Mouse (Mus musculus) C3H10T1/2 (cell line): Measurements from ENCODE around the gene Drg1. TPM values are rescaled to one million over a fixed set of nuclear protein-coding genes. Genes with fewer than 3 reads are reported as not detected.

Experiments used
- polyA plus RNA-seq, 2 experiments: library from polyadenylated mRNA; unstranded; fragments of >200 nt; fragmentation: generic; extraction: Trizol; gene quantifications; one replicate each; pipeline ENCODE4 v1.2.1; 2012; ENCODE audit warnings: missing spikeins in 2 of 2

The Drg1 gene
- 10 to 100 TPM; 96.1 to 96.5 TPM for polyA plus RNA-seq

GRCm38 (mm10) chr11:3266079-3266685 lies at the start of gene Drg1:
Drg1 (minus strand) TSS chr11:3266415.

GRCm38 (mm10) chr11:3288521-3289301 lies 22.5 kb upstream of the Drg1 start, which contains the start of gene Patz1:
Patz1 (plus strand) TSS chr11:3288874.

GRCm38 (mm10) chr11:3202231-3202701 lies 63.9 kb downstream of the Drg1 start, which contains the start of gene Eif4enif1:
Eif4enif1 (plus strand) TSS chr11:3202392.

GRCm38 (mm10) chr11:3193363-3193762 lies 72.9 kb downstream of the Drg1 start, which contains the start of gene Sfi1:
Sfi1 (minus strand) TSS chr11:3193463.

Other genes with a start within 250 kb of the Drg1 start
- 10 to 100 TPM in 1 of 2 experiments, 1 to 10 TPM in 1; 2.3 to 16.7 TPM for gene Sfi1, start 73.0 kb downstream of the Drg1 start, polyA plus RNA-seq
- 10 to 100 TPM in 1 of 2 experiments, 1 to 10 TPM in 1; 7.4 to 24.4 TPM for gene Eif4enif1, start 64.0 kb downstream of the Drg1 start, polyA plus RNA-seq
- 10 to 100 TPM; 17.9 to 32.5 TPM for gene Patz1, start 22.5 kb upstream of the Drg1 start, polyA plus RNA-seq
- gene Pik3ip1, start 64.0 kb upstream of the Drg1 start, polyA plus RNA-seq = 10 to 100 TPM in 1 of 2 experiments, 1 to 10 TPM in 1; 1.2 to 46.5 TPM
- gene Limk2, start 142.8 kb upstream of the Drg1 start, polyA plus RNA-seq = 10 to 100 TPM; 13.9 to 23.4 TPM
- 10 to 100 TPM in 1 of 2 experiments, 1 to 10 TPM in 1; 7.4 to 22.7 TPM for gene Rnf185, start 185.9 kb upstream of the Drg1 start, polyA plus RNA-seq
- under 1 TPM; 0.02 to 0.28 TPM for gene Pla2g3, start 221.9 kb upstream of the Drg1 start, polyA plus RNA-seq
- under 1 TPM; 0.02 to 0.28 TPM for gene Inpp5j, start 238.4 kb upstream of the Drg1 start, polyA plus RNA-seq
- gene Selenom, start 248.3 kb upstream of the Drg1 start, polyA plus RNA-seq = 100 to 1,000 TPM; 155 to 559 TPM